Mouse (Mus musculus): ENCODE measurements around the gene Kif2c. TPM values are rescaled to one million over a fixed set of nuclear protein-coding genes. Genes with fewer than 3 reads are reported as not detected.

Kif2c gene
- polyA plus RNA-seq, 1 experiment from 2014 or later, result 113 TPM

GRCm38 (mm10) chr4:117143023-117143422, 39.4 kb downstream of the Kif2c start:
- Histone ChIP-seq H3K27ac (replicated peaks) (no peak overlapping the region), H3K36me3 (0 out of 2 replicates have a peak, but pooled peaks cover 5% of the 10 kb centered on the region), H3K4me1 (peaks cover 16% of the 10 kb centered on the region), H3K27me3 (ENCODE audit: low read depth, poor library complexity, severe bottlenecking) (0 out of 2 replicates have a peak, but pooled peaks cover 5% of the 10 kb centered on the region), H3K9me3 (replicated peaks) (no peaks in the 10 kb centered on the region), H3K4me3 (no peak overlapping the region)
- no peak for DNase-seq (ENCODE audit: low spot score)
- WGBS, result 73% methylated on average over 7 of the region's 7 CpGs

GRCm38 (mm10) chr4:117140613-117141012, 41.8 kb downstream of the Kif2c start:
- WGBS, result 40% methylated on average over 4 of the region's 4 CpGs
- Histone ChIP-seq H3K4me3 (no peak overlapping the region), H3K4me1 (peaks cover 25% of the 10 kb centered on the region), H3K27me3 (ENCODE audit: low read depth, poor library complexity, severe bottlenecking) (0 out of 2 replicates have a peak, but pooled peaks cover 5% of the 10 kb centered on the region), H3K27ac (replicated peaks) (no peak overlapping the region), H3K9me3 (replicated peaks) (no peaks in the 10 kb centered on the region), H3K36me3 (no peaks in the 10 kb centered on the region)
- DNase-seq (ENCODE audit: low spot score), result no peak

GRCm38 (mm10) chr4:117139217-117139612, 43.2 kb downstream of the Kif2c start:
- Histone ChIP-seq H3K36me3 (no peaks in the 10 kb centered on the region), H3K9me3 (replicated peaks) (no peaks in the 10 kb centered on the region), H3K27me3 (ENCODE audit: low read depth, poor library complexity, severe bottlenecking) (0 out of 2 replicates have a peak, but pooled peaks cover 5% of the 10 kb centered on the region), H3K27ac (replicated peaks) (peak overlapping the region; percentile 39; the same call in 1 of the 2 replicates), H3K4me3 (no peak overlapping the region), H3K4me1 (peaks cover 39% of the 10 kb centered on the region)
- DNase-seq (ENCODE audit: low spot score), result no peak
- WGBS, result 0% methylated on average over 2 of the region's 2 CpGs

- H3K27ac ChIP-seq (replicated peaks), result peak overlapping the region; percentile 39; the same call in 1 of the 2 replicates
- no peak overlapping the region for H3K4me3 ChIP-seq
- H3K27me3 ChIP-seq (ENCODE audit: low read depth, poor library complexity, severe bottlenecking), result no peaks in the 10 kb centered on the region
- H3K9me3 ChIP-seq (replicated peaks), result no peaks in the 10 kb centered on the region
- no peak for DNase-seq (ENCODE audit: low spot score)
- WGBS, result 67% methylated on average over 16 of the region's 17 CpGs
- peaks cover 44% of the 10 kb centered on the region for H3K4me1 ChIP-seq
- H3K36me3 ChIP-seq, result no peaks in the 10 kb centered on the region
Observed at GRCm38 (mm10) chr4:117138295-117139216, 43.9 kb downstream of the Kif2c start.

GRCm38 (mm10) chr4:117136034-117136433, 46.4 kb downstream of the Kif2c start:
- no peak overlapping the region for H3K27ac ChIP-seq (replicated peaks)
- WGBS, result 22% methylated on average over 8 of the region's 8 CpGs
- peaks cover 7% of the 10 kb centered on the region for H3K36me3 ChIP-seq
- H3K4me1 ChIP-seq, result peaks cover 66% of the 10 kb centered on the region
- DNase-seq (ENCODE audit: low spot score), result no peak
- 0 out of 2 replicates have a peak overlapping the region, but pooled peaks have one; percentile 1 for H3K4me3 ChIP-seq
- no peaks in the 10 kb centered on the region for H3K9me3 ChIP-seq (replicated peaks)
- peaks cover 22% of the 10 kb centered on the region for H3K27me3 ChIP-seq (ENCODE audit: low read depth, poor library complexity, severe bottlenecking)

- H3K4me3 ChIP-seq, result peak overlapping the region; percentile 95; the same call in 1 of the 2 replicates
- WGBS, result 34% methylated on average over 2 of the region's 2 CpGs
- H3K27ac ChIP-seq (replicated peaks), result peak overlapping the region; percentile 93; the same call in 1 of the 2 replicates
- DNase-seq (ENCODE audit: low spot score), result no peak
- H3K27me3 ChIP-seq (ENCODE audit: low read depth, poor library complexity, severe bottlenecking), result peaks cover 35% of the 10 kb centered on the region
- H3K4me1 ChIP-seq, result peaks cover 78% of the 10 kb centered on the region
- no peaks in the 10 kb centered on the region for H3K9me3 ChIP-seq (replicated peaks)
- peaks cover 21% of the 10 kb centered on the region for H3K36me3 ChIP-seq
Observed at GRCm38 (mm10) chr4:117134601-117134995, 47.8 kb downstream of the Kif2c start.

GRCm38 (mm10) chr4:117133817-117134600, 48.4 kb downstream of the Kif2c start, which contains the start of gene Plk3:
Gene Plk3, minus strand, starts transcription at chr4:117133963.
- H3K9me3 ChIP-seq (replicated peaks), result no peaks in the 10 kb centered on the region
- WGBS, result 2% methylated on average over 46 of the region's 48 CpGs
- H3K27me3 ChIP-seq (ENCODE audit: low read depth, poor library complexity, severe bottlenecking), result peaks cover 35% of the 10 kb centered on the region
- H3K4me1 ChIP-seq, result peaks cover 79% of the 10 kb centered on the region
- peaks cover 27% of the 10 kb centered on the region for H3K36me3 ChIP-seq
- H3K27ac ChIP-seq (replicated peaks), result peak within 1 kb of the TSS; percentile 93
- H3K4me3 ChIP-seq, result peak within 1 kb of the TSS; percentile 95
- DNase-seq (ENCODE audit: low spot score), result peak; percentile 96

- under 1% methylated on average over 42 of the region's 42 CpGs for WGBS
- Histone ChIP-seq H3K4me3 (peak overlapping the region; percentile 95), H3K27me3 (ENCODE audit: low read depth, poor library complexity, severe bottlenecking) (peaks cover 35% of the 10 kb centered on the region), H3K27ac (replicated peaks) (peak overlapping the region; percentile 93), H3K9me3 (replicated peaks) (no peaks in the 10 kb centered on the region), H3K36me3 (peaks cover 33% of the 10 kb centered on the region), H3K4me1 (peaks cover 78% of the 10 kb centered on the region)
- no peak for DNase-seq (ENCODE audit: low spot score)
Observed at GRCm38 (mm10) chr4:117133366-117133796, 49.1 kb downstream of the Kif2c start.

GRCm38 (mm10) chr4:117132794-117133143, 49.7 kb downstream of the Kif2c start:
- DNase-seq (ENCODE audit: low spot score), result no peak
- peaks cover 35% of the 10 kb centered on the region for H3K27me3 ChIP-seq (ENCODE audit: low read depth, poor library complexity, severe bottlenecking)
- H3K36me3 ChIP-seq, result peaks cover 39% of the 10 kb centered on the region
- H3K4me1 ChIP-seq, result peaks cover 81% of the 10 kb centered on the region
- WGBS, result 2% methylated on average over 11 of the region's 11 CpGs
- peak overlapping the region; percentile 95 for H3K4me3 ChIP-seq
- H3K9me3 ChIP-seq (replicated peaks), result no peaks in the 10 kb centered on the region
- H3K27ac ChIP-seq (replicated peaks), result peak overlapping the region; percentile 93

GRCm38 (mm10) chr4:117131890-117132793, 50.3 kb downstream of the Kif2c start:
- peak; percentile 89 for DNase-seq (ENCODE audit: low spot score)
- no peaks in the 10 kb centered on the region for H3K9me3 ChIP-seq (replicated peaks)
- peaks cover 81% of the 10 kb centered on the region for H3K4me1 ChIP-seq
- H3K27me3 ChIP-seq (ENCODE audit: low read depth, poor library complexity, severe bottlenecking), result peaks cover 35% of the 10 kb centered on the region
- 2% methylated on average over 7 of the region's 7 CpGs for WGBS
- H3K36me3 ChIP-seq, result peaks cover 46% of the 10 kb centered on the region
- peak overlapping the region; percentile 93 for H3K27ac ChIP-seq (replicated peaks)
- H3K4me3 ChIP-seq, result peak overlapping the region; percentile 95

GRCm38 (mm10) chr4:117131198-117131597, 51.2 kb downstream of the Kif2c start:
- Histone ChIP-seq H3K27me3 (ENCODE audit: low read depth, poor library complexity, severe bottlenecking) (peaks cover 35% of the 10 kb centered on the region), H3K4me1 (peaks cover 84% of the 10 kb centered on the region), H3K4me3 (peak overlapping the region; percentile 95), H3K27ac (replicated peaks) (peak overlapping the region; percentile 93), H3K36me3 (peaks cover 46% of the 10 kb centered on the region), H3K9me3 (replicated peaks) (no peaks in the 10 kb centered on the region)
- no peak for DNase-seq (ENCODE audit: low spot score)
- WGBS, result 63% methylated on average over 6 of the region's 6 CpGs

Measured in midbrain, embryonic 10.5 days (tissue).